Mouse (Mus musculus): ENCODE results near the gene Fam171a1.

DNA sequence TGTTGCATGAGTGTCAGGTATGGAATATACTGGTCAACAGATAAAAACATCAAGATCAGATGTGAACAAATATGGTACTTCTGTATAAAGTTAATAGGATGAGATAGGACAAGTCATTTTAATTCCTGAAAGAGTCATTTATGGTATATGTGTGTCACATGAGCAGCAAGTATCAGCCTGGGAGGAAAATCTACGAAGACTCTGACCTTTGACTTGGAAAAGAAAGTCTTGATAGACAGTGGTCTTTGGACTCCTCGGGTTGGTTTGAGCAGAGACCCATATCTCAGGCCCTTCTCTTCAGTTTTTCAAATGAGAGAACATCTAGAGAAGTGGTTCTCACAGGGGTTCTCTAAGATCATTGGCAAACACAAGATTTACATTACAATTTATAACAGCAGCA lies 137.3 kb downstream of the Fam171a1 start:
- TF ChIP-seq POLR2A (IDR thresholded peaks at IDR 0.05; ENCODE audit: extremely low read depth, insufficient read depth, low read length) (no peak), CTCF (IDR thresholded peaks at IDR 0.05; ENCODE audit: extremely low read depth, insufficient read depth, low read length) (no peak)
